Mouse (Mus musculus): ENCODE results near the gene Gpr1. TPM values are rescaled to one million over a fixed set of nuclear protein-coding genes. Genes with fewer than 3 reads are reported as not detected.
A peak's percentile ranks its signal among the peaks of the same experiment; 100 is the strongest.

The Gpr1 gene
- under 1 TPM; 0.29 to 0.59 TPM for total RNA-seq (2021)
- long read RNA-seq, experiment 1 = 0 reads
- long read RNA-seq, experiment 2 = 0 reads

DNA sequence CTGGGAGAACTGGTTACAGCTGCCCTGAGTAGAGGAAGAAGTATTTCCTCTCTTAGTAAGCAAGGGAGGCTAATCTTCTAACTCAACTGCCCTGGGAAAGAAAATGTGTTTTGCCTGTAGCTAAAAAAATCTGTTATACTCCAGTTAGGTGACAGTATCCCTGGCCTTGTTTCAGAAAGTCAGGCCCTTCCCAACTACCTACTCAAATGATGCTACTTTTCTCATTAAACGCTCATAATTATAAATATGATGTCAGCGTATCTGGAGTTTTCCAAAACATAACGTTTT is at the start of gene Gpr1:
Gene Gpr1, minus strand, starts transcription at position 273 of the 288 bp plus-strand sequence.
- no peak for DNase-seq

DNA sequence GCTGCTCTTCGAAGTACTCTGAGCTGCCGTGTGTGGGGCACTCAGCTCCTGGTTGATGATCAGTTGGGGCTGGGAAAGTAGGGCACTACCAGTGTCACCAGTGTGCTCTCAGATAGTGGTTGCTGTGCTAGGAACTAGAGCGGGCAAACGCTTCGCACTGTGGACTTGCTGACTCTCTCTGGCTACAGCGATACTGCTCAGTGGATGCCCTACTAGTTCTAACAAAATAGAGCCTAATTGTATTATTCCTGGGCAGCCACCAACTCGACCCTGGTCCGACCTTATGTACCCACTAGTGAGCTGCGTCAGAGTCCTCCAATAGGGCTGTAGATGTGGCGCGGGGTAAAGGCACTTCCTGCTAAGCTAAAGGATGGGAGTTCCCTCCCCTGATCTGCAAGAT is 49.3 kb upstream of the Gpr1 start:
- no peak for DNase-seq

GRCm38 (mm10) chr1:63261041-63261590 is 46.8 kb upstream of the Gpr1 start:
- no peak for DNase-seq

DNA sequence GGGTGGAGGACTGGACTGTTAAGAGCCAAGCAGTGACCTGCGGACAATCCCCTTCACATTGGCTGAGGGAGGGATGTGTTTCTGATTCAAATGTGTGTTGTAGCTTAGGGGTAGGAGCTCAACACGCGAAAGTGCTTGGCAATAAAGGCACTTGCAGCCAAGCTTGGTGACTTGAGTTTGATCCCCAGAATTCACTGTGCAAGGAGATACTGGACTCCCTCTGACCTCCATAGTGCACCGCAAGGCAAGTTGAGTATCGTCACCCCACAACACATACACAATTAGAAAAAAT is 46.3 kb upstream of the Gpr1 start:
- no peak for DNase-seq

GRCm38 (mm10) chr1:63259916-63260741 is 45.8 kb upstream of the Gpr1 start:
- DNase-seq = no peak

- DNase-seq = no peak
Observed at GRCm38 (mm10) chr1:63259271-63259830, 45.0 kb upstream of the Gpr1 start.

- no peak for DNase-seq
Observed at GRCm38 (mm10) chr1:63258501-63258900, 44.2 kb upstream of the Gpr1 start.

DNA sequence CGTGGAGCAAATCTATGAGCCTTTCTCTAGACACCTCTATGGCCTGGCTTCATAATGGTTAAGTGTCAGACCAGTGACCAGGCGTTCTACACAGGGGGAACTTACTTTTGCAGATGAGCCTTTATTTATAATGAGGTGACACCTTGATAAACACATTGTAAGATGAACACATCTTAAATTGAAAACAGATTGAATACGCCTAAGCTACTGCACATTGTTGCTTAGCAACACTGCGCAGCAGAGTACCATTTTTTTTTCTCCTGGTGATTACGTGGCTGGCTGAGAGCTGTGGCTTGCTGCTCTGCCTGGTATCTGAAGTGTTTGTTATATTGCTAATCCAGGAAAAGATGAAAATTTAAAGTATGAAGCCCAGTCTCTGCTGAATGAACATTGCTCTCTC is 41.7 kb upstream of the Gpr1 start:
- no peak for DNase-seq

DNA sequence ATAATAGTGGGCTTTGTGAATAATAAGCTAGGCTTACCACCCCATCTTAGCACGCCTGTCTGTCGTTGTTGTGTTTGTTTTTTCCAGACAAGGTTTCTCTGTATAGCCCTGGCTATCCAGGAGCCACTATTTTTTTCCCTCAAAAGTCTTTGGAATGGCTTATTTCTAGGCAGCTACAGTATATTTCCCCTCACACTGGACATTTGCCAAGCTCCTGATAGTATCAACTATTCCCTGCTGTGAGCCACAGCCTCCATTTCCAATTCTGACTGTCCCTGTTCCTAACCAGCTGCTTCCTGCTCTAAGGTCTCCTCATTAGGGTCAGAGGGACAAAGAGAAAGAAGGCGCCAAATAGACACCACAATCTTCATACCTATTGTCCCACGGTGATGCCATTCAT is 40.8 kb upstream of the Gpr1 start:
- DNase-seq = no peak

DNA sequence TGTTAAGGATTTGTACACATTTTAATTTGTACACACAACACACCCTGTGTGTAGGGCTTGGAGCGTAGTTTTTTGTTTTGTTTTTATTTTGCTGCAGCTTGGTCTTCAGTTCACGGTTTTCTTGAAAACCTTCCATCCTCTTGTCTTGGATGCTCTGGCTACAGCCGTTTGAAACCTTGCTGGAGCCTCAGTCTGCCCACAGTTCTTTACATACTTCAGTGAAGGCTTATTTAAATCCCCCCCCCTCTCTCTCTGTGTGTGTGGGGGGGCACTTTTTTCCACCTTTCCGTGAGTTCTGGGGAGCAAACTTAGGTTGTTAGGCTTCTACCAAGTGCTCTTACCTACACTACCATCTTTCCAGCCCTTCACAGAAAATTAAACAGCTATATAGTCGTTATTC is 38.9 kb upstream of the Gpr1 start:
- no peak for DNase-seq

DNA sequence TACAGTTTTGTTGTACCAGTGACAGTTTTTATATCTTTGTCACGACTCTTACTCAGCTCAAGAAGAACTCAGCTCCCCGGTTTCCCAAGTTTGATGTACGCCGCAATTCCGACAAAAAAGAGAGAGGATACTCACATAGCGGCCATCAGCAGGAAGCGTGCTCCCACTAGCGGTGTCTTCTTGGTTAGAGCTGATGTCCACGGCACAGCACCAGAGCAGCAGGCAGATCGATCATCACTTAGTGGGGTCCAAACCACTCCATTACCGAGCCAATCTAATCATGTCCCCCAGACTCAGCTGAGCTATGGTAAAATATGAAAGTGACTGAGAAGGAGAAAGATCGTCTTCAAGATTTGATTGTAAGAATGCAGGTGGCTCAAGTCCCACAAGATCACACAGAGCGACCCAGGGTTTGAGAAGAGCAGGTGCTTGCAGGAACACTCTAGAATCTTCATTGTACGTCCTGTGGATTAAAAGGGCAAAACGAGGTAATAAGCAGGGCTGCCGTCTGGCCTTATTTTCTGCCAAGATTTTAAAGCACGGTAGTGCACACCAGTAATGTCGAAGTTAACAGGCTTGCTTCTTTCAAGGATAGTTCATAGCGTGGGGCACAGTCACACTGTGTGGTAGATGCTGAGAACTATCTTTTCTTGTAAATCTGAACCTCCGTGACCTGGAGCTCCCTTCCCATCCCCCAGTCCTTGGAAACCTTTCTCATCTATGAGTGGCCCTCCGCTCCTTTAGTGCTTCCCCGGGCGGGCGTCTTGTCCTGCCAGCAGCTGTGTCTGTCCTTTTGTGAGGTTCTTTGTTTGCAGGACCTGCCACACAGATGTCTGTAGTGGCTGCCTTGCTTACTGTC is 38.2 kb upstream of the Gpr1 start:
- DNase-seq = no peak

DNA sequence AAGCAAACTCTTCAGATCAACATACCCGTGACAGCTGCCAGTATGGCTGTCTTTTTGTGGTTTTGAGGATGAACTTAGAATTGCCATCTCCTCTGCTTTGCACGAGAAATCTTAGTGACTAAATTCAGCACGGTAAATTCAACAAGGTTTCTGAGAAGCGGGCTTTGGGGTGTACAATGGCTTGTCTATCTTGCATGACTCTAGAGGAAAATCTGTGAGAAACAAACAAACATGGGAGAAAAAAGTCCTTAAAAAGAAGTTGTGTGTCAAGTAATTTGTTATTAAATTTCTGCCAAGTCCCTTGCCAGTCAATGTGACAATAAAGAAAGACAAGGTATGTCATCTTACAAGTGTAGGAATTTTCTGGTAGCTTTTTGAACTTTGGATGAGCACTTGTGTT is 34.9 kb upstream of the Gpr1 start:
- no peak for DNase-seq

GRCm38 (mm10) chr1:63248360-63248851 is 34.1 kb upstream of the Gpr1 start:
- peak; percentile 23 for DNase-seq

- no peak for DNase-seq
Observed at GRCm38 (mm10) chr1:63247831-63248359, 33.6 kb upstream of the Gpr1 start.

DNA sequence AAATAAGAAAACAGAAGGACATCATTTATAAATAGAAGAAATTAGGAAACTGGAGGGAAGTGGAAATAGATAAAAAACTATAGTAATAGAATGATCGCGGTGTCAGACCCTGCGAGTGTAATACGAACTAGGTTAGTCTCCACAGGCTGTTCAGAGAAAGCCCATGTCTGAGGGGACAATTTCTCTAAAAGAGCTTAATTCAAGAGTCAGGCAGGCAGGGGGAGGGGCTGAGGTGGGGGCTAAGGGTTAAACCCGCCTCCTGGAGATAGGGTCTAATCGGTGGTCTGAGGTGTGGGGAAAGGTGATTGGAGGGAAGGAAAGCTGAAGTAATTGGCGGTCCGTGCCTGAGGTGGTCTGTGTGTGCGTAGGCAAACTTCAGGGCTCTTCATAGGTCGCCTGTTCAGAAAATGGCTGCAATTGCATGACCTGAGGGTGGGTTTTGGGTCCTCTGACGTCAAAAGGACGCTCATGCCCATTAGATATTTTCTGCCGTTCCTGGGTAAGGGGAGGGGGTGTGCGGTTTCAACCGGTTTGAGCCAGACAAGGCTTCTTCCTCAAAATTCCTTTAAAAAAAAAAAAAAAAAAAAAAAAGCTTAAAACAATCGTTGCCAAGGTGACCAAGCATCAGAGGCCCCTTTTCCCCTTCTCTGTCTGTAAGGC is 32.6 kb upstream of the Gpr1 start:
- no peak for DNase-seq

DNA sequence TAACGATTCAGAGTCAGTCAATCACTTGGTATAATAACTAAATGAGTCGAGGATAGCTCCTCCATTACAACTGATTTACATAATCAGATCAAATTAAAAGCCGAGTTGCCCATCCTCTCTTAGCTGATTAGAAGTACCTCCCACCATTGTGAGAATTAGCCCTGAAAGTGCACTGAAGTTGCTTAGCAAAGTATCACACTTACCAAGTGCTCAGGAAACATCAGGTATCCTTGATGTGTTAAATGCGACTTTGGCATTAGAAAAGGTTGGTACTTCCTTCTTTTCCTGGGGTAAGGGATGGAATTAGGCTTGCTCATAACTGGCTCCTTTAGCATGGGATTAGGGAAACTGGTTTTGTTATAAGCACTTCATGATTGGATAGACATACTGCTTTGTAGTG is 29.5 kb upstream of the Gpr1 start:
- no peak for DNase-seq

DNA sequence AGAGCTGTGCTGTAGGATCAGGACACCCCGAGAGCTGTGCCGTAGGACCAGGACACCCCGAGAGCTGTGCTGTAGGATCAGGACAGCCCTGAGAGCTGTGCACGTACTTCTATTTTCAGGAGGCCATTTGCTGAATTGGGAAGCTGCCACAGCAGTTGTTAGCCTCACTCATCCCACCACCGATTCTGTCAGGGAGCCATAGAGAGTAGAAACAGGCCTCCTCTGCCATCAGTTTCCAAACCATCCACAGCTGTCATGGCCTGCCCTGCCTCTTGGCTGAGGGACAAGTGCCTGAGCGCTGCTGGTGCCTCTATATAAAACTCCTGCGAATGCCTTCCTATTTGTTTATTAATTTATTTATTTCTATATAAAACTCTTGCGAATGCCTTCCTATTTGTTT is 25.4 kb upstream of the Gpr1 start:
- DNase-seq = peak; percentile 48

DNA sequence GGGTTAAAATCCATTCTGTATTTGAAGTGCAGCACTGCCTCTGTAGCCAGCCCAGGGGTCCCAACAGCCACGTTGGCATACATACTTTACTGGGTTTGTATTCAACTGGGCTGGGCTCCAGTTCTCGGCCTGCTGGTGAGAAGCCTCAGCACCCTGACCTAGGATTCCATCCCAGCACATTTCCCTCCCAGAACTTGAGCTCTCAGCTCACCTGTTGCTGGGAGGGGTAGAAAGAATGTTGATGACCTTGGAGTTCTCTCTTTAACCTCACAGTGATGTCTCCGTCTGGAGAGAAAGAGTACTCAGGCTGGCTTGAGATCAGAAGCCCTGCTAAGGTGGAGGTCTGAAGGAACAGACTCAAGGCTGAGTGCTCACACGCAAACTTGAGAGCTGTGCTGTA is 25.0 kb upstream of the Gpr1 start:
- no peak for DNase-seq

GRCm38 (mm10) chr1:63237371-63237770 is 23.0 kb upstream of the Gpr1 start:
- no peak for DNase-seq

DNA sequence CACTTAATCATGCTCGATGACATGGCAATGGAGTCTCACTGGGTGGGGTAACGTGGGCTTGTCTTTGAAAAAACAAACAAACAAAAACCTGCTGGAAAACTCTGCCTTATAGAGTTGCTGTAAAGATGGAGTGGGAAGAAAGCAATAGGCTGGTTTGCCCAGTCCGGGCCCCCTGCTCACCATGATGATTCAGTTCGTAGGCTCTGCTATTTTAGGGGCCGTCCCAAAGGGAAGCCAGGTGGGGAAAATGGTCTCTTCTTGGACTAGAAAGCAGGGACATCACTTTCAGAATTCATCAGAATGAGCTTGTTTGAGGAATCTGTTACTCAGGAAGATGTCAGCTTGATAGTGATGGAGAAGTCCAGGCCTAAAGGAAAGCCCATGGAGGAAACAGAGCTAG is 12.9 kb upstream of the Gpr1 start:
- no peak for DNase-seq

- DNase-seq = peak; percentile 12
Observed at GRCm38 (mm10) chr1:63225890-63226289, 11.5 kb upstream of the Gpr1 start.

DNA sequence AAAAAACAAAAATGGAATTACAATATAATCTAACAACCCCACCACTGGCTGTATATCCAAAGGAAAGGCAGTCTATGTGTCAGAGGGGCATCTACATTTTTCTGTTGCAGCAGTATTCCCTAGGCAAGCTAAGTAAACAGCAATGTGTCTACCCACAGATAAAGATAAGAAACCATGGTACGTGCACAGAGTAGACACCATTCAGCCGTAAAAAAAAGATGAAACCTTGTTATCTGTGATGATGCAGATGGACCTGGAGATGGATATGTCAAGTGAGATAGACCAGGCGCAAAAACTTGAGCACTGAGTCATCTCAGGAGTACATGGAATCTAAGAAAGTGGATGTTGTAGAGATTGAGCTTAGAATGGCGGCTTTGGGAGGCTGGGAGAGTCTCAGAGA is 10.7 kb upstream of the Gpr1 start:
- DNase-seq = no peak

Measured in gastrocnemius, postnatal 10 days (tissue).